Mouse (Mus musculus) midbrain, embryonic 10.5 days (tissue): ENCODE results near the gene Rabgef1. TPM values are rescaled to one million over a fixed set of nuclear protein-coding genes. Genes with fewer than 3 reads are reported as not detected.

Experiments
- DNase-seq: peaks from one replicate; pipeline ENCODE4 v3.0.0-alpha.2; 2017; ENCODE audit warnings: low spot score
- H3K27ac ChIP-seq: fragments of 300-500 bp; sonication (generic); replicated peaks from 2 replicates; pipeline ENCODE4 v1.5.1; 2016; ENCODE audit warnings: mild to moderate bottlenecking
- H3K27me3 ChIP-seq: fragments of 300-500 bp; sonication (generic); 2 replicates; pipeline ENCODE4 v1.6.1; 2016; ENCODE audit warnings: low read depth, mild to moderate bottlenecking; ENCODE audit not compliant: poor library complexity, severe bottlenecking
- H3K36me3 ChIP-seq: fragments of 300-500 bp; sonication (generic); 2 replicates; pipeline ENCODE4 v1.6.1; 2016; ENCODE audit warnings: mild to moderate bottlenecking, moderate library complexity
- H3K4me1 ChIP-seq: fragments of 300-500 bp; sonication (generic); 2 replicates; pipeline ENCODE4 v1.6.1; 2016
- H3K4me3 ChIP-seq: fragments of 300-500 bp; sonication (generic); 2 replicates; pipeline ENCODE4 v1.5.1; 2016; ENCODE audit warnings: mild to moderate bottlenecking, moderate library complexity
- H3K9me3 ChIP-seq: fragments of 300-500 bp; sonication (generic); replicated peaks from 2 replicates; pipeline ENCODE4 v1.6.1; 2016; ENCODE audit warnings: mild to moderate bottlenecking
- WGBS: fragments of 180-500 bp; shearing (Covaris S2); methylation state at CpG from one replicate; pipeline ENCODE4 v1.1.7; 2016; 5-methylcytosine and 5-hydroxymethylcytosine counted together
- polyA plus RNA-seq: library from polyadenylated mRNA; unstranded; fragments of >200 nt; fragmentation: Nextera tagmentation; extraction: Ambion mirVana; gene quantifications from 2 replicates; pipeline ENCODE4 v1.2.1, GENCODE M21; 2016

The Rabgef1 gene
- polyA plus RNA-seq, 1 experiment from 2014 or later = 25.0 TPM

DNA sequence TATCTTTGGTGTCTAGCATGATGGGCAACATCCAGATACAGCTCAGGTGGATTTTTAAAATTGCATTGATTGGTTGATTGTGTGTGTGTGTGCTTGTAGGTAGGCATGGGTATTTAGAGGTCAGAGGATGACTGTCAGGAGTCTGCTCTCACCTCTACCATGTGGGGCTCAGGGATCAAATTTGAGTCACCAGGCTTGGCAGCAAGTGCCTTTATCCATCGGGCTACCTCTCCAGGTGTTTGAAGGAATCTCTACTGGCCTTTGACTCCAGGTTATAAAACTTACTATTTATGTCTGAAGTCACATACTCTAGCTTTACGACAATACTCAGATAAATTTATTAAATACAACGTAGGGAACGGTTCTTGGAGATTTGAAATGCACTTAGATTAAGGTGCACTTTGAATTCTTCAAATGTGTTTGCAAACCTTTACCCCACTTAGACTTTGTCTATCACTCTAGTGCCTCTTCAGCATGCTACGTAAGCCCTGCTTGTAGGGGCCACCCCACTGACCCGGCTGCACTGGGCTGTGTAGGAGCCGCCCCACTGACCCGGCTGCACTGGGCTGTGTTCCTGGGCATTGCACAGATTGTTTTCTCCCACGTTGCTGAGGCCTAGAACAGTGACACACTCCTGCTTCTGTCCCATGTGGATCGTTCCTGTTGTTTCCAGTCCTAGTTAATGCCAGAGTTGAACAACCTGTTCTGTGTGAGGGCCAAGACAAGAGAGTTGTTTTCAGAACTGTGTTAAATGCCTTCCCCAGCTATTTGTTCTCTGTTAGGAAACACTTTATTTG, 28.8 kb downstream of the Rabgef1 start:
- H3K27me3 ChIP-seq = no peaks in the 10 kb centered on the region
- H3K9me3 ChIP-seq = no peaks in the 10 kb centered on the region
- H3K27ac ChIP-seq = no peak overlapping the region
- DNase-seq = no peak
- no peaks in the 10 kb centered on the region for H3K4me1 ChIP-seq
- WGBS = 89% methylated on average over 10 of the region's 10 CpGs
- no peak overlapping the region for H3K4me3 ChIP-seq
- peaks cover 67% of the 10 kb centered on the region for H3K36me3 ChIP-seq

DNA sequence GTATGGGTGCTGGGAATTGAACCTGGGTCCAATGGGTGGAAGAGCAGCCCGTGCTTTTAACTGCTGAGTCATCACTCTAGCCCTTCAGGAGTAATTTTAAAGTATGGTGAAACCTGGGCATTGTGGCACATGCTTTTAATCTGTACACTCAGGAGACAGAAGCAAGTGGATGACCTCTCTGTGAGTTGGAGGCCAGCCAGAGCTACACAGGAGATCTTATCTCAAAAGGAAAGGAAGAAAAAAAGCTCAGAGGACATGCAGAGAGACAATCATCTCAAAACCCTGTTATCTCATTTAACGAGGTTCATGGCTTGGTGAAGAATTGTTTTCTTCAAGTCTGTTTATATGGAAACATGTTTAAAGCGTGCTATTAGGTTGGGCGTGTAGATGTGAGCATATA, 32.4 kb downstream of the Rabgef1 start:
- Histone ChIP-seq H3K4me3 (no peak overlapping the region), H3K4me1 (no peaks in the 10 kb centered on the region), H3K36me3 (peaks cover 72% of the 10 kb centered on the region), H3K27me3 (no peaks in the 10 kb centered on the region), H3K9me3 (no peaks in the 10 kb centered on the region), H3K27ac (no peak overlapping the region)
- no peak for DNase-seq
- WGBS = 92% methylated on average over 4 of the region's 4 CpGs

DNA sequence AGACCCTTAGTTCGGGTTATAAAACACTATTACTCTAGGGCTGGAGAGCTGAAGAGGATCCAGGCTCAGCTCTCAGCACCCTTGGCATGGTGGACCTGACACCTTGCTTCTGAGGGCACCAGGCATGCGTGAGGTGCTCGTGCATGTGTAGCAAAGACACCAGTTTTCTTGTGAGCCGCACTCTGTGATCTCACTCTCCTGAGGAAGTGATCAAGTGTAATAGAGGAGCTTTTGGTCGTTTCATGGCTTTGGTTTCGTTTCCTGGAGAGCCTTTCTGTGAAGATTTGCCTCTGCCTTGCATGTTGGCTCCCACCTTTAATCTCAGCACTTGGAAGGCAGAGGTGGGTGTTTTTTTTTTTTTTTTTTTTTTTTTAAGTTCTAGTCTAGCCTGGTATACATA, 33.0 kb downstream of the Rabgef1 start:
- no peak overlapping the region for H3K4me3 ChIP-seq
- H3K4me1 ChIP-seq = no peaks in the 10 kb centered on the region
- H3K9me3 ChIP-seq = no peaks in the 10 kb centered on the region
- no peaks in the 10 kb centered on the region for H3K27me3 ChIP-seq
- DNase-seq = no peak
- peaks cover 72% of the 10 kb centered on the region for H3K36me3 ChIP-seq
- H3K27ac ChIP-seq = no peak overlapping the region
- 88% methylated on average over 6 of the region's 6 CpGs for WGBS

DNA sequence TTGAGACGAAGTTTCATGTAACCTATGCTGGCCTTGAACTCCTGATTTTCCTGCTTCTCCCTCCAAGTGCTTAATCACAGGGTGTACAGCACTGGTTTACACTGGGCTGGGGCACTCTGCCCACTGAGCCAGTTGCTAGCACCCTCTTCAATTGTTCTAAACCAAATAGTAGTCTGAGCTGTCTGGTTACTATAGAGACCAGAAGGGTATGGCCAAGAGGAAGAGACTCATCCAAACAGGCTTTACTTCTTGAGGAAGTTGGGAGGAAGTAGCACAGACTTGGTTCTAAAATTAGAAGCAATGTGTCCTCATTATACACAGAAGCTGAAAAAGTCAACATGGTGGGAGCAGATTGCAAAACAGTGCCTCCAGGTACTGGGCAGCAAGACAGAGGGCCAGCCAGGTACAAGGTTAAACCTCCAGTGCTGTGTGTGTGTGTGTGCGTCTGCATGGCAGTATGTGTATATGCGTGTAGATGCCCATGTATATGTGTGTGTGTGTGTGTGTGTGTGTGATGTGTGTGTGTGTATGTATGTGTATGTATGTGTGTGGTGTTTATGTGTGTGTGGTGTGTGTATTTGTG, 33.9 kb downstream of the Rabgef1 start:
- DNase-seq = no peak
- WGBS = 90% methylated on average over 3 of the region's 3 CpGs
- H3K4me1 ChIP-seq = no peaks in the 10 kb centered on the region
- no peak overlapping the region for H3K27ac ChIP-seq
- H3K4me3 ChIP-seq = no peak overlapping the region
- H3K9me3 ChIP-seq = no peaks in the 10 kb centered on the region
- peaks cover 73% of the 10 kb centered on the region for H3K36me3 ChIP-seq
- H3K27me3 ChIP-seq = no peaks in the 10 kb centered on the region

DNA sequence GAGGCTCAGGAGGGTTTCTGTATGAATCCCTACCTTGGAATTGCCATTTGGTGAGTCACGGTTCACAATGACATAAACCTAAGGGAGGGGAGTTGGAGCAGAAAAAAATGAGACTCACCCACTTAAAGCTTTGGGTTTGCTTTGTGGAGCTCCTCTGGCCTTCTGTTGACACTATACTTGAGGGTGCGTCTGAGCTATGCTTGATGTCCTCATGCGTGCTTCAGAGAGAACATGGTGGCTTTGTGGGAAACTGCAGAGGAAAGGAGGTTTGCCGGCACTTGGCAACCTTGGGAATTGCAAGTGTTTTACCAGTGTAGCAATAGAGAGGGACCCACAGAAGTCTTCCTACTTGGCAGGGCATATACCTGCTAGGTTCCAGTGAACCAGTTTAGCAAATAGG, 35.7 kb downstream of the Rabgef1 start:
- Histone ChIP-seq H3K4me3 (no peak overlapping the region), H3K27me3 (no peaks in the 10 kb centered on the region), H3K9me3 (no peaks in the 10 kb centered on the region), H3K27ac (no peak overlapping the region), H3K4me1 (no peaks in the 10 kb centered on the region), H3K36me3 (peaks cover 77% of the 10 kb centered on the region)
- 96% methylated on average over 4 of the region's 4 CpGs for WGBS
- DNase-seq = no peak

DNA sequence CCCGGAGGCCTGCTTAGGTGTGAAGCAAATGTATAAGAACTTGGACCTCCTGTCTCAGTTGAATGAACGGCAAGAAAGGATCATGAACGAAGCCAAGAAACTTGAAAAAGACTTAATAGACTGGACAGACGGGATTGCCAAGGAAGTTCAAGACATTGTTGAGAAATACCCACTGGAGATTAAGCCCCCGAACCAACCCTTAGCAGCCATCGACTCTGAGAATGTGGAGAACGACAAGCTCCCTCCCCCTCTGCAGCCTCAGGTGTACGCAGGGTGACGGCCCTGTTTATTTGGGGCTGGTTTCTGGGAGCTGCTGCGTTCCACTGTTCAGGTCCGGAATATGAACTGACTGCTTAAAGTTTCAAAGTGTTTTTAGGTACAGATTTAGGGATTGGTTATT, 41.4 kb downstream of the Rabgef1 start:
- Histone ChIP-seq H3K36me3 (peaks cover 64% of the 10 kb centered on the region), H3K4me3 (no peak overlapping the region), H3K9me3 (peaks cover 5% of the 10 kb centered on the region; the same call in 1 of the 2 replicates), H3K27me3 (no peaks in the 10 kb centered on the region), H3K4me1 (no peaks in the 10 kb centered on the region), H3K27ac (no peak overlapping the region)
- 91% methylated on average over 11 of the region's 11 CpGs for WGBS
- no peak for DNase-seq

DNA sequence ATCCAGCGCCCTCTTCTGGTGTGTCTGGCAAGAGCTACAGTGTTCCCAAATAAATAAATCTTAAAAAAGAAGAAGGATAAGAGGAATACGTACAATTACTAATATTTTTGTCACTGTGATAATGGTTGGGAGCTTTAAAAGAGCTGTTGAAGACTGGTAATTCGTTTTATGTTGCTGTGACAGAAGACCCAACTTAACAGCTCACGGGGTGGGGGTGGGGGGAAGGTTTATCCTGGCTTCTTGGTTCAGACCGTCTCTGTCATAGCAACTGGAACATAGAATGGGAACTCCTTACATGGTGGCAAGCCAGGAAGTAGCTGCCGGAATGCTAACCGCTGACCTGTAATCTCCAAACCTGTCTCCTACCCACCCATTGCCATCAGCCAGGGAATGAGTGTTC, 45.2 kb downstream of the Rabgef1 start, which contains the start of gene Tmem248:
TSS of gene Tmem248 (plus strand) at position 301 of the 400 bp plus-strand sequence.
- 81% methylated on average over 7 of the region's 7 CpGs for WGBS

DNA sequence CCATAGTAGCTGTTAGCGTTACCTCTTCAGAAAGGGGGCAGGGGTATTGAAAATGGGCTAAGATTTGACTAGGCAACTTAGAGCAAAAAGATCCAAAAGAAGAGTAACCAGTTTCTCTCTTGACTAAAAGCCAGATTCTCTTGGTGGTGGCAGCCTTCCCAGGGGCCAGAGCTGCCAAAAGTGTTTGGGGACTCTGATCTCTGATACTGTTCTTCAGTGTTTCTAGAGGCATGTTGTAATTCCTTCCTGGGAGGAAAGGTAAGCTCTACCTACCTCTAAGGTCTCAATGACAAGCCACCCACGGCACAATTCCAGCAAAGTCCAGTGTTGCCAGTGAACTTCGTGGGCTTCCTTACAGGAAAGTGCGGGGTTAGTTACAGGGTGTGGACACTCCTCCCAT, 45.8 kb downstream of the Rabgef1 start:
- 88% methylated on average over 4 of the region's 4 CpGs for WGBS
- H3K4me1 ChIP-seq = peaks cover 10% of the 10 kb centered on the region
- DNase-seq = no peak
- no peak overlapping the region for H3K27ac ChIP-seq
- no peak overlapping the region for H3K4me3 ChIP-seq
- peaks cover 9% of the 10 kb centered on the region for H3K9me3 ChIP-seq
- peaks cover 20% of the 10 kb centered on the region for H3K36me3 ChIP-seq
- H3K27me3 ChIP-seq = no peaks in the 10 kb centered on the region

More for the DNA sequence above, 45.2 kb downstream of the Rabgef1 start, which contains the start of gene Tmem248:
- no peak within 1 kb of the TSS for H3K4me3 ChIP-seq
- peaks cover 9% of the 10 kb centered on the region for H3K9me3 ChIP-seq
- H3K27me3 ChIP-seq = no peaks in the 10 kb centered on the region
- H3K4me1 ChIP-seq = peaks cover 10% of the 10 kb centered on the region
- peaks cover 26% of the 10 kb centered on the region for H3K36me3 ChIP-seq
- no peak within 1 kb of the TSS for H3K27ac ChIP-seq
- no peak for DNase-seq

DNA sequence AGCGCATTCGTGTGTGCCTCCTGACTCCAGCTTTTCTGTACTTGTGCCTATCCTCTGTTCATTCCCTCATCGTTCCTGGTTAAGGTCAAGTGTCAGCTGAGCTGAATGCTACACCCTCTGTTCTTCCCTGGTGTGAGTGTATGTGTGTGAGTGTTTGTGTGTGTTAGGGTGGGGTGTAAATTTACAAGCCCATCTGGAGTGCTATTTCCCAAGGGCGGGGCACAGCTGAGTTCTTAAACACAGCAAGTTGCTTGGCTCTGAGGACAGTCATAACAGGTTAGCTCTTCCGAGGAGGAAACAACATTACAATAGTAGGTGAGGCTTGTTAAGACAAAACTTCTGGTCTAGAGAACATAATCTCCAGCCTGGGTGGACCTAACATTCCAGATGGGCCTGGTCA, 46.7 kb downstream of the Rabgef1 start:
- Histone ChIP-seq H3K36me3 (peaks cover 10% of the 10 kb centered on the region), H3K9me3 (peaks cover 9% of the 10 kb centered on the region), H3K4me3 (no peak overlapping the region), H3K27ac (no peak overlapping the region), H3K4me1 (peaks cover 17% of the 10 kb centered on the region), H3K27me3 (no peaks in the 10 kb centered on the region)
- DNase-seq = no peak
- WGBS = 90% methylated on average over 5 of the region's 5 CpGs

DNA sequence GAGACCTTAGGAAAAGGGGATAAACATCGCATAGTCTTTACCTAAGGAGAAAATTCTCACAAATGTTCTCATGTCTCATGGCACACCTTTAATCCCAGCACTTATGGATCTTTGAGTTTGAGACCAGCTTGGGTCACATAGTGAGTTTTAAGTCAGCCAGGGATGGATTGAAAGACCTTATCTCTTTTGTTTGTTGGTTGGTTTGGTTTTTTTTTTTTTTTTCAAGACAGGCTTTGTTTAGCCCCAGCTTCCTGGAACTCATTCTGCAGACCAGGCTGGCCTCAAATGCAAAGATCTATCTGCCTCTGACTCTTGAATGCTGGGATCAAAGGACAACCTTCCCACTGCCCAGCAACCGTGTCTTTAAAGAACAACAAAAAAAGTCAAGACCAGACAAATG, 49.7 kb downstream of the Rabgef1 start:
- Histone ChIP-seq H3K4me3 (peak overlapping the region; percentile 100), H3K36me3 (peaks cover 15% of the 10 kb centered on the region; the same call in 1 of the 2 replicates), H3K27me3 (no peaks in the 10 kb centered on the region), H3K9me3 (peaks cover 9% of the 10 kb centered on the region), H3K27ac (peak overlapping the region; percentile 97; the same call in 1 of the 2 replicates), H3K4me1 (peaks cover 25% of the 10 kb centered on the region)
- WGBS = 45% methylated on average over 2 of the region's 2 CpGs
- DNase-seq = no peak

DNA sequence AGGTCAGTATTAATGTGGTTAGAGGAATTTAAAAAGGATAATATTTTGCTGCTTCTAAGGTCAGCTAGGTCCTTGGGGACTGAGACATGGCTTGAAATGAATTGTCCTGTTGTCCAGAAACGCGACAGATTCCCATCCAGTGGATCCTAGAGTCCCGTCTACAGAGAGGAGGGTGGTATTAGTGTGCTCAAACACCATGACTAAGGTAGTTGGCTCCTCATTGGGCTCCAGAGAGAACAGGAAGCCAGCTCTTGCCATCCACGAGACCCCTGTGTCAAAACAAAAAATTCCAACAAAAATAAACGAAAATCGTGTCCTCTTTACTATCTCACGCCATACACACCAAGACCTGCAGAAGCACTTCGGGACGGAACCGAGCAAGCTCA, 50.2 kb downstream of the Rabgef1 start:
- DNase-seq = no peak
- Histone ChIP-seq H3K4me1 (peaks cover 25% of the 10 kb centered on the region), H3K9me3 (peaks cover 9% of the 10 kb centered on the region), H3K27me3 (no peaks in the 10 kb centered on the region), H3K27ac (peak overlapping the region; percentile 97), H3K4me3 (peak overlapping the region; percentile 100), H3K36me3 (peaks cover 15% of the 10 kb centered on the region; the same call in 1 of the 2 replicates)
- WGBS = 3% methylated on average over 10 of the region's 10 CpGs

DNA sequence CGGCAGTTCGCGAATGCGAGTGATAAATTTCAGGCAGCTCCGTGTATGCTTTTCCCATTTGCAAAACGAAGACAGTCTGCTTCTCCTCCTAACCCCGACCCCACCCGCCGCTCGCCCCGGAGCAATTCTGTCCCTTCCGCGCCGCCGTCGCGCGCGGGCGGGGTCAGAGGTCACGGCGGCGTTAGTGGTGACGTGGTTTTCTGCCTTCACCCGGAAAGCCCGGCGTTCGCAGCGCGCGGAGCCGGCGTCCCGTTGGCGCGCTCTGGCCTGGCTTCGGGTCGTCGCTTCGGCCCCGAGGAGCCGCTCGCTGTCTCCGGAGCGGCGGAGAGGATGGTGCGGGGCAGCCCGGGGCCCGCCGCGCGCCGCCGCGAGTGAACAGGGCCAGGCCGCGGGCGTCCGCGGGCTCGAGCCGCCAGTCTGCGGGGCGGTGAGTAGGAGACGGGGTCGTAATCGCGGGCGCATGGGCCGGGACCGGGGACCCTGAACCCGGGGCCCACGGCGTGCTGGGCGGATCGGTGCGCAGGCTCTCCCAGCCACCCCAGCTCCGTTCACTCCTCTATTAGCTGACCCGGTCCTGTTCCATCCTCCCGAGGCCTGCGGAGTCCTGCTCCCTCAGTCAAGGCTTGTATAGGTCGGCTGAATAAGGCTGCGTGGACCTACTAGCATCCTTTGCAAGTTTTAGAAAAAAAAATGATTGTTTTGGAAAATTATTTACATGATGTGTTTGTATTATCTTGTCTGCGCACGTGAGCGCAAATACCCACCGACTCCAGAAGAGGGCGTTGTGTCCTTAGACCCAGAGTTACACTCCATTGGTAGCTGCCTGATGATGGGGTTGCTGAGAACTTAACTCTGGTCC, 50.8 kb downstream of the Rabgef1 start:
- Histone ChIP-seq H3K27me3 (no peaks in the 10 kb centered on the region), H3K9me3 (peaks cover 9% of the 10 kb centered on the region), H3K36me3 (peaks cover 15% of the 10 kb centered on the region; the same call in 1 of the 2 replicates), H3K27ac (peak overlapping the region; percentile 97), H3K4me3 (peak overlapping the region; percentile 100), H3K4me1 (peaks cover 25% of the 10 kb centered on the region)
- WGBS = under 1% methylated on average over 88 of the region's 88 CpGs
- peak; percentile 93 for DNase-seq
